Mouse (Mus musculus): ENCODE measurements around the gene Myo16. TPM values are rescaled to one million over a fixed set of nuclear protein-coding genes. Genes with fewer than 3 reads are reported as not detected.

Gene Myo16
- total and polyA plus RNA-seq, 3 experiments: 1.4 to 3.8 TPM; not detected in 1

DNA sequence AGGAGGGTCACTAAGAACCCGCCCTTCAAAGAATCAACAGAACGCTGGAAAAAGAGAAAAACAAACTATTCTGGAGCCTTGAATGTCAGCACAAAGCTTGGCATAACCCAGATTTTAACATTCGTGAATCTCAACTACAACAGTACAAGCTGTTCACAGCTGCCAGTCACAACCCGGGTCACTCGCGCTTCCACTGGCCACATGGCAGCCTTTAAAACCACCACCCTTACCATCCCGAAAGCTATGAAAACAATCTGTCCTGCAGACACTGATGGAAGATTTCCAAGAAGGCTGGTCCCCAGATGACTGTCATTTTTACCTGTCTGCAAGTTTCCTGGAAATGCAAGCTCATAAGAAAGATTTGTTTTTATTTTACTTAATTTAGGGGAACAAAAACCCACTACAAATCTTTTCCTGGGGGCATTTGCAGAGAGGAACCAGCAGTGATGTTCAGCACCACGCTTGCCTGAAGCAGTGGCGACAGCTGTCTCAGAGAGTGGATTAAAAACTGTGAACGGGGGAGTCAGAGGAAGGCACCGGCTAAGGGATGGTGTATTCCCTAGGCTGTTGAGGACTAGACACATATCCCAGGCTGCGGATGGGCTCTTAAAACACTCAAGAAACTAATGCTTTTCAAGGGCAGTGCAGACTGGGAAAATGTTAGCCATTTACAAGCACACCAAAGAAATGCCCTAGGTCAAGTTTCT is 154.2 kb downstream of the Myo16 start:
- no peak for DNase-seq
- TF ChIP-seq POLR2A (IDR thresholded peaks at IDR 0.05; ENCODE audit: insufficient read depth, low read depth, low read length): no peak
- no peak for TF ChIP-seq EP300 (IDR thresholded peaks at IDR 0.05; ENCODE audit: insufficient read depth, low read depth, low read length)
- TF ChIP-seq CTCF (IDR thresholded peaks at IDR 0.05): no peak
- WGBS: 49% methylated on average over 12 of the region's 12 CpGs
- intact Hi-C loops (cut with DNase I): no loop called here
- Histone ChIP-seq H3K4me3 (no peak overlapping the region), H3K4me1 (ENCODE audit: control insufficient read depth, insufficient read depth, low read length) (no peaks in the 10 kb centered on the region), H3K36me3 (ENCODE audit: control insufficient read depth, insufficient read depth, low read length) (no peaks in the 10 kb centered on the region), H3K9ac (ENCODE audit: low read depth, low read length) (no peak overlapping the region), H3K27ac (no peak overlapping the region), H3K79me2 (replicated peaks; ENCODE audit: control insufficient read depth, insufficient read depth, low read length) (no peaks in the 10 kb centered on the region), H3K27me3 (ENCODE audit: control insufficient read depth, insufficient read depth, low read length) (no peaks in the 10 kb centered on the region)

DNA sequence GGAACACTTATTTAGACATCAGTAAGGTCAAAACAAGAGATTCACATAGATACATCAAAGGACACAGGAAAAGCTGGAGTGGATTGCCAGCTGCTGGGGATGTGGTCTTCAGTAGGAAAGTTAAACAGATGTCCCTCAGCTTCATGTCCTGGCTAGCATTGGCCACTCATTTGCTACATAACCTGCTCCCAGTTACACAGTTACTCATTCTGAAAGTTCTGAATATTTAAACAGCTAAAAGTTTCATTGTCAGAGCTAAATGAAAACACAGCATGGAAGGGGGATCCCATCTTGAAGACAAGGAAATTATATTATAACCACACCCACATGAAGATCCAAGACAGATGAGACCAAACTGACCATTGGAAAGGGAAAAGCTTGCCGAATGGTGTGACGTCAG is 156.8 kb downstream of the Myo16 start:
- Histone ChIP-seq H3K4me1 (ENCODE audit: control insufficient read depth, insufficient read depth, low read length) (no peaks in the 10 kb centered on the region), H3K4me3 (no peak overlapping the region), H3K79me2 (replicated peaks; ENCODE audit: control insufficient read depth, insufficient read depth, low read length) (no peaks in the 10 kb centered on the region), H3K27ac (no peak overlapping the region), H3K9ac (ENCODE audit: low read depth, low read length) (no peak overlapping the region), H3K27me3 (ENCODE audit: control insufficient read depth, insufficient read depth, low read length) (no peaks in the 10 kb centered on the region), H3K36me3 (ENCODE audit: control insufficient read depth, insufficient read depth, low read length) (no peaks in the 10 kb centered on the region)
- DNase-seq: no peak
- TF ChIP-seq CTCF (IDR thresholded peaks at IDR 0.05) (no peak), POLR2A (IDR thresholded peaks at IDR 0.05; ENCODE audit: insufficient read depth, low read depth, low read length) (no peak), EP300 (IDR thresholded peaks at IDR 0.05; ENCODE audit: insufficient read depth, low read depth, low read length) (no peak)
- 87% methylated on average over 2 of the region's 2 CpGs for WGBS
- intact Hi-C loops (cut with DNase I): loop anchor here (5.0 kb wide), 1 partner anchor 78 kb away; no protein-coding TSS in a partner anchor

DNA sequence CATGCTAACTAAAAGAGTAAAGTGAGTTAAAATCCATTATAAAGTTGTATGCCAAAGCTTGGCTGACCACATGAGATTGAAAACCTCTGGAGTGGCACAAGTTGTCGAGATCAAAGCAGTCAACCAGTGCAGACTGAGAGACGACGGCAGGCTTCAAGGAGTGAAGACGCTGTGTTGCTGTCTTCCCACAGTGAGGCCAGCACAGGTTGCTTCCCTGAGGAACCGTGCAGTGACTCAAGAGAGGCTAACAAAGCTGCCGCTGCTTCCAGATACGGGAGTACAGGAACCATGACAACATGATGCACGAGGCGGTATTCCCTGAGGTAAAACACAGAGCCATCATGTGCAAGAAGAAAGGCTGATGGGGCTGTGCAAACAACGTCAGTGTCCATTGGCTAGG is 158.6 kb downstream of the Myo16 start:
- intact Hi-C loops (cut with DNase I): loop anchor here (5.0 kb wide), 1 partner anchor 80 kb away; no protein-coding TSS in a partner anchor
- no peak for TF ChIP-seq EP300 (IDR thresholded peaks at IDR 0.05; ENCODE audit: insufficient read depth, low read depth, low read length)
- no peak for TF ChIP-seq CTCF (IDR thresholded peaks at IDR 0.05)
- DNase-seq: no peak

DNA sequence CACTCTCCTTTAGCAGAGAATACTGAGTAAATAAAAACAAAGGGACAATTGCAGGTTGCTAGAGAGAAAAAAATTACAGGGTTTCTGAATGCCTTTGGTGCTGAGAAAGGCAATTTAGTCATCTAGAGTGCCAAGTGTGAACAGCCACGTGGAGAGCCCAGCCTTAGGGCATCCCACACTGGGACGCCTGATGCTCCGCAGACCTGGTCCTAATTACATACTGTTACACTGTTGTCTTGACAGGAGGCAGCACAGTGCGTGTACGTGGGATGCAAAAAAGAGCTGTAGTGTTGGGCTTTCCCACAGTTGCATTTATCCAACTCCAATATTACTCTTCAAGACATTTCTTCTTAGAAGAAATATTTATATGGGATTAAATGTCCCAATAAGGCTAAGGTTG is 162.5 kb downstream of the Myo16 start:
- 76% methylated on average over 5 of the region's 5 CpGs for WGBS
- no peak overlapping the region for H3K4me3 ChIP-seq
- H3K27me3 ChIP-seq (ENCODE audit: control insufficient read depth, insufficient read depth, low read length): no peaks in the 10 kb centered on the region
- H3K27ac ChIP-seq: no peak overlapping the region
- no peaks in the 10 kb centered on the region for H3K4me1 ChIP-seq (ENCODE audit: control insufficient read depth, insufficient read depth, low read length)
- TF ChIP-seq POLR2A (IDR thresholded peaks at IDR 0.05; ENCODE audit: insufficient read depth, low read depth, low read length) (no peak), CTCF (IDR thresholded peaks at IDR 0.05) (no peak), EP300 (IDR thresholded peaks at IDR 0.05; ENCODE audit: insufficient read depth, low read depth, low read length) (no peak)
- intact Hi-C loops (cut with DNase I): no loop called here
- DNase-seq: no peak
- H3K36me3 ChIP-seq (ENCODE audit: control insufficient read depth, insufficient read depth, low read length): no peaks in the 10 kb centered on the region
- no peak overlapping the region for H3K9ac ChIP-seq (ENCODE audit: low read depth, low read length)
- H3K79me2 ChIP-seq (replicated peaks; ENCODE audit: control insufficient read depth, insufficient read depth, low read length): no peaks in the 10 kb centered on the region

More for the DNA sequence above, 158.6 kb downstream of the Myo16 start:
- WGBS: 72% methylated on average over 10 of the region's 10 CpGs
- H3K27ac ChIP-seq: no peak overlapping the region
- no peaks in the 10 kb centered on the region for H3K4me1 ChIP-seq (ENCODE audit: control insufficient read depth, insufficient read depth, low read length)
- H3K27me3 ChIP-seq (ENCODE audit: control insufficient read depth, insufficient read depth, low read length): no peaks in the 10 kb centered on the region
- H3K79me2 ChIP-seq (replicated peaks; ENCODE audit: control insufficient read depth, insufficient read depth, low read length): no peaks in the 10 kb centered on the region
- H3K36me3 ChIP-seq (ENCODE audit: control insufficient read depth, insufficient read depth, low read length): no peaks in the 10 kb centered on the region
- no peak overlapping the region for H3K9ac ChIP-seq (ENCODE audit: low read depth, low read length)
- no peak overlapping the region for H3K4me3 ChIP-seq

DNA sequence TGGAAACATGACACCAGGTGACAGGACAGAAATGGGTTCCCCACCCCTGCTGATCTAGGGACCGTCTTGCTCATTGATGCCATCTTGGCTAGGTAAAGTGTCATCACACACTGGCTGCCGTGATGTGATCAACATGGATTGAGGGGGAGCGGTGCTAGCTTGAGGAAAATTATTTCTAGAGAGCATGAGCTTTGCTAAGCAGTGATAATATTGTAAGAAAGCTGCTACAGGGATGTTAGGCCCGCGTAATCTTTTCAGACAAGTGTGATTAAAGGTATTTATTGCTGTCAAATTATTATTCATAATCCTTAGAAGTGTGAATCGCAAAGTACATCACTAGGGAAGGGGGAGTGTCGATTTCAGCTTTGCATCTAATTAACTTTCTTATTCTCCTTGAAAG is 164.4 kb downstream of the Myo16 start:
- Histone ChIP-seq H3K4me1 (ENCODE audit: control insufficient read depth, insufficient read depth, low read length) (no peaks in the 10 kb centered on the region), H3K27ac (no peak overlapping the region), H3K27me3 (ENCODE audit: control insufficient read depth, insufficient read depth, low read length) (no peaks in the 10 kb centered on the region), H3K79me2 (replicated peaks; ENCODE audit: control insufficient read depth, insufficient read depth, low read length) (no peaks in the 10 kb centered on the region), H3K36me3 (ENCODE audit: control insufficient read depth, insufficient read depth, low read length) (no peaks in the 10 kb centered on the region), H3K9ac (ENCODE audit: low read depth, low read length) (no peak overlapping the region), H3K4me3 (no peak overlapping the region)
- no peak for DNase-seq
- no peak for TF ChIP-seq POLR2A (IDR thresholded peaks at IDR 0.05; ENCODE audit: insufficient read depth, low read depth, low read length)
- no peak for TF ChIP-seq CTCF (IDR thresholded peaks at IDR 0.05)
- TF ChIP-seq EP300 (IDR thresholded peaks at IDR 0.05; ENCODE audit: insufficient read depth, low read depth, low read length): no peak
- intact Hi-C loops (cut with DNase I): no loop called here
- WGBS: 80% methylated on average over 7 of the region's 7 CpGs

DNA sequence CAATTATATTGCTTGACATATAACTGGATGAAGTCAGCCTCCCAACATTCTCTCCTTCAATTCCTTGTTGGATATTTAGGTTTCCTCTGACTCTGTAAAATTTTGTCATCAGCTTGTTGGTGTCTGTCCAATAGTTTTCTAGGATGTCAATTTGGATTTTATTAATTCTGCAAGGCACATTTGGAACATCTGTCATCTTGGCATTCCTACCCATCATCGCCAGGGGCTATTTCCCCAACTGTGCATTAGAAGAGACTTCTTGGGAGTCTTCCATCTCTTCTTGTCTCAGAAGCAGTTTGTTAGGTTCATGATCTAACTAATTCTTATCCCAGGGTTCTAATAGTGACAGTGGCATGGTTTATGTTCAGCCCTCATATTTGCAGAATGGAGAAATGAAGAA is 196.7 kb downstream of the Myo16 start:
- no peaks in the 10 kb centered on the region for H3K4me1 ChIP-seq (ENCODE audit: control insufficient read depth, insufficient read depth, low read length)
- no peak overlapping the region for H3K27ac ChIP-seq
- H3K9ac ChIP-seq (ENCODE audit: low read depth, low read length): no peak overlapping the region
- H3K27me3 ChIP-seq (ENCODE audit: control insufficient read depth, insufficient read depth, low read length): no peaks in the 10 kb centered on the region
- no peak overlapping the region for H3K4me3 ChIP-seq
- WGBS: 84% methylated on average over 1 of the region's 1 CpGs
- TF ChIP-seq CTCF (IDR thresholded peaks at IDR 0.05): no peak
- TF ChIP-seq POLR2A (IDR thresholded peaks at IDR 0.05; ENCODE audit: insufficient read depth, low read depth, low read length): no peak
- TF ChIP-seq EP300 (IDR thresholded peaks at IDR 0.05; ENCODE audit: insufficient read depth, low read depth, low read length): no peak
- intact Hi-C loops (cut with DNase I): no loop called here
- no peaks in the 10 kb centered on the region for H3K36me3 ChIP-seq (ENCODE audit: control insufficient read depth, insufficient read depth, low read length)
- H3K79me2 ChIP-seq (replicated peaks; ENCODE audit: control insufficient read depth, insufficient read depth, low read length): no peaks in the 10 kb centered on the region
- DNase-seq: no peak

Measured in heart, adult 2 months (tissue).